Mouse (Mus musculus): ENCODE data around the gene Gm15262. TPM values are rescaled to one million over a fixed set of nuclear protein-coding genes. Genes with fewer than 3 reads are reported as not detected.

Gene Gm15262
- polyA plus RNA-seq (2014; fragmentation: Illumina TruSeq; extraction: RNeasy Lipid Tissue Mini Kit (QIAGEN cat#74804); ENCODE audit: low read depth, low replicate concordance), result 20.0 TPM

DNA sequence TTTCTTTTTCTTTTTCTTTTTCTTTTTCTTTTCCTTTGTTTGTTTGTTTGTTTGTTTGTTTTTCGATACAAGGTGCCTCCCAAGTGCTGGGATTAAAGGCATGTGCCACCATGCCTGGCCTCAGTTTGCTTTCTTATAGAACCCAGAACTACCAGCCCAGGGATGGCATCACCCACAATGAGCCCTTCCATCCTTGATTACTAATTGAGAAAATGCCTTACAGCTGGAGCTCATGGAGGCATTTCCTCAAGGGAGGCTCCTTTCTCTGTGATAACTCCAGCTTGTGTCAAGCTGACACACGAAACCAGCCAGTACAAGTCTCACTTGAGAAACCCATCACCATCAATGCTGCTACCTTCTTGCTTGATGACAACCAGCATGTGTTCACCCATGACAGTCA is at the start of gene Gm15262:
Gene Gm15262, plus strand, starts transcription at position 301 of the 400 bp plus-strand sequence.

Other genes starting within 250 kb of the Gm15262 start
- 59.6 TPM for gene Scml2, start 170.3 kb upstream of the Gm15262 start, polyA plus RNA-seq (2014; fragmentation: Illumina TruSeq; extraction: RNeasy Lipid Tissue Mini Kit (QIAGEN cat#74804); ENCODE audit: low read depth, low replicate concordance)

All from testis, adult 10 weeks (tissue).